ENCODE assay signal across 21 mouse cellular contexts in the genomic region with DNA sequence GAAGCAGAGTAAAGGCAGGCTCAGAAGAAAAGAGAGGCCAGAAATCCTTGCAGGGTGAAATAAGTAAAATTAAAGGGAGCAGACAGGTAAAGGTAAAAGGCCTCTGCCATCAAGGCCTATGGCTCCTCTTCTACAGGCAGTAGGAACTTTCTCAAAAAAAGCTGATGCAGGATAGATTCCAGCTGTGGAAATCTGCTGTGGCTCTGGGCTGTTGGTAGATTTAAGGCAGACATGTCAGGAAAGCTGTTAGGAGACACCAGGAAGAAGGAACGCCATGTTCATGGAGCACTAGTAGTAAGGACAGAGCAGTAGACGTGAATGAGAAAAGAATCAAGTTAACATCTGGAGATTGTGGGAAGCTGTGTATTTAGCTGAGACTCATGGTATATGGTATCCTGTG. TPM values are rescaled to one million over a fixed set of nuclear protein-coding genes. Genes with fewer than 3 reads are reported as not detected.
DNase-seq lines count a peak whose midpoint lies in the region; ATAC-seq and TF ChIP-seq lines count a peak whose summit lies in the region.
"Had no signal": no experiment of that assay in that cellular context is flagged by ENCODE, and none has a peak within 500 bp of the region (broad histone marks: within the 10 kb centered on the region; RNA-seq: fewer than 3 reads in every experiment).

No protein-coding gene starts in this region.

- H3K27me3 ChIP-seq in lung, embryonic 14.5 days (ENCODE audit: insufficient read depth, low read length) = no peaks in the 10 kb centered on the region
- H3K27me3 ChIP-seq in lung, postnatal 0 days (replicated peaks; ENCODE audit: insufficient read depth, low read length) = no peaks in the 10 kb centered on the region
- H3K27me3 ChIP-seq: CH12.LX had no signal

- ATAC-seq in lung, embryonic 14.5 days (ENCODE audit: insufficient read depth) = no peak
- no peak for ATAC-seq in lung, postnatal 0 days
- ATAC-seq: activated CD4-positive, CD25-positive, alpha-beta regulatory T cell, adult 4 months; CD4-positive, CD25-positive, alpha-beta regulatory T cell, adult 4 months; Patski had no signal

- H3K9me3 ChIP-seq in lung, embryonic 14.5 days (ENCODE audit: low read depth, low read length) = no peaks in the 10 kb centered on the region
- no peaks in the 10 kb centered on the region for H3K9me3 ChIP-seq in lung, postnatal 0 days (ENCODE audit: low read length)
- H3K9me3 ChIP-seq: G1E had no signal

- no peak overlapping the region for H3K27ac ChIP-seq in lung, embryonic 14.5 days (ENCODE audit: low read depth)
- H3K27ac ChIP-seq in lung, postnatal 0 days (ENCODE audit: low read length) = no peak overlapping the region

- H3K4me3 ChIP-seq in lung, embryonic 14.5 days (ENCODE audit: low read depth, low read length) = no peak overlapping the region
- H3K4me3 ChIP-seq in lung, postnatal 0 days (ENCODE audit: low read depth, low read length) = no peak overlapping the region

- 69% methylated on average over 2 of the region's 2 CpGs for WGBS in lung, embryonic 14.5 days
- WGBS in lung, postnatal 0 days = 84% methylated on average over 2 of the region's 2 CpGs

- peaks cover 2% of the 10 kb centered on the region; the same call in 1 of the 2 replicates for H3K4me1 ChIP-seq in lung, embryonic 14.5 days (ENCODE audit: insufficient read depth)
- H3K4me1 ChIP-seq in lung, postnatal 0 days (ENCODE audit: insufficient read depth, low read depth, low read length) = no peaks in the 10 kb centered on the region

- peak; percentile 64 for DNase-seq in lung, embryonic 14.5 days
- no peak for DNase-seq in lung, postnatal 25 days (ENCODE audit: low spot score)
- DNase-seq in lung, postnatal 0 days (ENCODE audit: low spot score) = peak; percentile 51
- DNase-seq in lung, postnatal 36 days = no peak
- DNase-seq in lung, postnatal 10 days = peak; percentile 19
- no peak for DNase-seq in lung, postnatal 14 days
- DNase-seq: adrenal gland, adult 2 months; adrenal gland, adult 8-10 months; adrenal gland, postnatal 10 days; adrenal gland, postnatal 14 days; adrenal gland, postnatal 25 days; adrenal gland, postnatal 36 days; B cell, adult 2 months; cerebellum, adult 11 months; cerebellum, adult 18-20 months had no signal

- H3K4me2 ChIP-seq in lung, embryonic 14.5 days = no peak overlapping the region
- no peak overlapping the region for H3K4me2 ChIP-seq in lung, postnatal 0 days (replicated peaks; ENCODE audit: low read depth, low read length)

- no peak for TF ChIP-seq EP300 in lung, postnatal 0 days (IDR thresholded peaks at IDR 0.05)

- no peak overlapping the region for H3K9ac ChIP-seq in lung, embryonic 14.5 days
- H3K9ac ChIP-seq in lung, postnatal 0 days (replicated peaks; ENCODE audit: low read depth) = no peak overlapping the region

- no peak for TF ChIP-seq CTCF in lung, embryonic 14.5 days (IDR thresholded peaks at IDR 0.05; ENCODE audit: low read depth)
- TF ChIP-seq CTCF in lung, postnatal 0 days (IDR thresholded peaks at IDR 0.05) = no peak

- H3K36me3 ChIP-seq in lung, embryonic 14.5 days (ENCODE audit: insufficient read depth) = no peaks in the 10 kb centered on the region
- no peaks in the 10 kb centered on the region for H3K36me3 ChIP-seq in lung, postnatal 0 days (ENCODE audit: insufficient read depth, low read length)
- H3K36me3 ChIP-seq: G1E had no signal

RNA-seq across cellular contexts. Expression of gene Cfap161, which starts 5.4 kb away (rescaled TPM):
- 0.13 and 0.22 TPM in 2 replicates for polyA plus RNA-seq in lung, embryonic 14.5 days (2014; fragmentation: Nextera tagmentation; extraction: Ambion mirVana)
- polyA plus RNA-seq in lung, postnatal 0 days (2015; fragmentation: Nextera tagmentation; extraction: Ambion mirVana) = 6.8 and 10.4 TPM in 2 replicates
- polyA plus RNA-seq: activated CD4-positive, CD25-positive, alpha-beta regulatory T cell, adult 4 months; adrenal gland, adult 2 months; C2C12; CD4-positive, CD25-positive, alpha-beta regulatory T cell, adult 4 months; G1E; Patski had no signal

RNA-seq across cellular contexts. Expression of gene Il16, which starts 54.5 kb away (rescaled TPM):
- polyA plus RNA-seq in lung, embryonic 14.5 days (2014; fragmentation: Nextera tagmentation; extraction: Ambion mirVana) = 2.3 and 2.8 TPM in 2 replicates
- 7.9 and 8.0 TPM in 2 replicates for polyA plus RNA-seq in lung, postnatal 0 days (2015; fragmentation: Nextera tagmentation; extraction: Ambion mirVana)
- polyA plus RNA-seq: C2C12 had no signal

Comparison
In these comparisons a context has a peak if more than half of its experiments do, and no peak if none do; other contexts are left out.
1. DNase-seq: peak in lung, embryonic 14.5 days (single experiment), lung, postnatal 0 days (single experiment) and lung, postnatal 10 days (single experiment); none in lung, postnatal 25 days (single experiment), lung, postnatal 36 days (single experiment) and lung, postnatal 14 days (single experiment).